Mouse (Mus musculus): ENCODE data around the gene Ar. TPM values are rescaled to one million over a fixed set of nuclear protein-coding genes. Genes with fewer than 3 reads are reported as not detected.

The Ar gene
- total RNA-seq (2014; rRNA removed) = 0.16 and 0.33 TPM in 2 replicates
- polyA plus RNA-seq (2015; fragmentation: Nextera tagmentation; extraction: Ambion mirVana) = 0.29 and 0.32 TPM in 2 replicates

GRCm38 (mm10) chrX:98148531-98149342 lies at the start of gene Ar:
Ar (plus strand) TSS chrX:98148769.
- Histone ChIP-seq H3K4me3 (ENCODE audit: low read depth, low read length) (peak within 1 kb of the TSS; percentile 44), H3K4me2 (ENCODE audit: low read depth, low read length, poor library complexity, severe bottlenecking) (peak within 1 kb of the TSS; percentile 66), H3K9ac (replicated peaks; ENCODE audit: low read length, poor library complexity, severe bottlenecking) (no peak within 1 kb of the TSS), H3K27ac (ENCODE audit: low read depth, low read length) (no peak within 1 kb of the TSS), H3K27me3 (ENCODE audit: insufficient read depth, low read length) (peaks cover 16% of the 10 kb centered on the region), H3K36me3 (ENCODE audit: insufficient read depth, low read length) (no peaks in the 10 kb centered on the region), H3K9me3 (ENCODE audit: low read length) (no peaks in the 10 kb centered on the region), H3K4me1 (ENCODE audit: insufficient read depth, low read length) (no peaks in the 10 kb centered on the region)
- WGBS = 18% methylated on average over 16 of the region's 27 CpGs
- DNase-seq (ENCODE audit: low spot score) (no peak), ATAC-seq (ENCODE audit: low FRiP score) (no peak)
- TF ChIP-seq CTCF (IDR thresholded peaks at IDR 0.05) = no peak

GRCm38 (mm10) chrX:98149724-98150392 lies 1.3 kb downstream of the Ar start:
- ATAC-seq (ENCODE audit: low FRiP score) = peak; percentile 49

GRCm38 (mm10) chrX:98150393-98151119 lies 2.0 kb downstream of the Ar start:
- Histone ChIP-seq H3K9me3 (ENCODE audit: low read length) (no peaks in the 10 kb centered on the region), H3K27me3 (ENCODE audit: insufficient read depth, low read length) (peaks cover 16% of the 10 kb centered on the region), H3K9ac (replicated peaks; ENCODE audit: low read length, poor library complexity, severe bottlenecking) (no peak overlapping the region), H3K4me2 (ENCODE audit: low read depth, low read length, poor library complexity, severe bottlenecking) (peak overlapping the region; percentile 66), H3K27ac (ENCODE audit: low read depth, low read length) (no peak overlapping the region), H3K36me3 (ENCODE audit: insufficient read depth, low read length) (no peaks in the 10 kb centered on the region), H3K4me3 (ENCODE audit: low read depth, low read length) (peak overlapping the region; percentile 44), H3K4me1 (ENCODE audit: insufficient read depth, low read length) (no peaks in the 10 kb centered on the region)
- 0 out of 2 replicates have a peak, but pooled peaks have one; percentile 44 for ATAC-seq (ENCODE audit: low FRiP score)
- DNase-seq (ENCODE audit: low spot score) = no peak
- 18% methylated on average over 28 of the region's 33 CpGs for WGBS
- no peak for TF ChIP-seq CTCF (IDR thresholded peaks at IDR 0.05)

More at GRCm38 (mm10) chrX:98149724-98150392, 1.3 kb downstream of the Ar start:
- Histone ChIP-seq H3K4me1 (ENCODE audit: insufficient read depth, low read length) (no peaks in the 10 kb centered on the region), H3K27ac (ENCODE audit: low read depth, low read length) (no peak overlapping the region), H3K27me3 (ENCODE audit: insufficient read depth, low read length) (peaks cover 16% of the 10 kb centered on the region), H3K9ac (replicated peaks; ENCODE audit: low read length, poor library complexity, severe bottlenecking) (no peak overlapping the region; the same call in 1 of the 2 replicates), H3K9me3 (ENCODE audit: low read length) (no peaks in the 10 kb centered on the region), H3K4me3 (ENCODE audit: low read depth, low read length) (peak overlapping the region; percentile 44), H3K4me2 (ENCODE audit: low read depth, low read length, poor library complexity, severe bottlenecking) (peak overlapping the region; percentile 66), H3K36me3 (ENCODE audit: insufficient read depth, low read length) (no peaks in the 10 kb centered on the region)
- no peak for TF ChIP-seq CTCF (IDR thresholded peaks at IDR 0.05)
- 23% methylated on average over 22 of the region's 30 CpGs for WGBS
- peak; percentile 1 for DNase-seq (ENCODE audit: low spot score)

- Histone ChIP-seq H3K4me3 (ENCODE audit: low read depth, low read length) (no peak overlapping the region), H3K27me3 (ENCODE audit: insufficient read depth, low read length) (no peaks in the 10 kb centered on the region), H3K9ac (replicated peaks; ENCODE audit: low read length, poor library complexity, severe bottlenecking) (no peak overlapping the region), H3K4me2 (ENCODE audit: low read depth, low read length, poor library complexity, severe bottlenecking) (no peak overlapping the region), H3K27ac (ENCODE audit: low read depth, low read length) (no peak overlapping the region), H3K9me3 (ENCODE audit: low read length) (no peaks in the 10 kb centered on the region), H3K36me3 (ENCODE audit: insufficient read depth, low read length) (no peaks in the 10 kb centered on the region), H3K4me1 (ENCODE audit: insufficient read depth, low read length) (no peaks in the 10 kb centered on the region)
- TF ChIP-seq CTCF (IDR thresholded peaks at IDR 0.05) = no peak
- DNase-seq (ENCODE audit: low spot score) (no peak), ATAC-seq (ENCODE audit: low FRiP score) (no peak)
These were observed 41.2 kb downstream of the Ar start for GRCm38 (mm10) chrX:98189759-98190158.

- WGBS = 54% methylated on average over 3 of the region's 3 CpGs
- DNase-seq (ENCODE audit: low spot score) (no peak), ATAC-seq (ENCODE audit: low FRiP score) (no peak)
- H3K4me3 ChIP-seq (ENCODE audit: low read depth, low read length) = no peak overlapping the region
- H3K36me3 ChIP-seq (ENCODE audit: insufficient read depth, low read length) = no peaks in the 10 kb centered on the region
- no peak for TF ChIP-seq CTCF (IDR thresholded peaks at IDR 0.05)
- H3K27me3 ChIP-seq (ENCODE audit: insufficient read depth, low read length) = no peaks in the 10 kb centered on the region
- no peak overlapping the region for H3K4me2 ChIP-seq (ENCODE audit: low read depth, low read length, poor library complexity, severe bottlenecking)
- H3K4me1 ChIP-seq (ENCODE audit: insufficient read depth, low read length) = no peaks in the 10 kb centered on the region
- H3K27ac ChIP-seq (ENCODE audit: low read depth, low read length) = no peak overlapping the region
- no peak overlapping the region for H3K9ac ChIP-seq (replicated peaks; ENCODE audit: low read length, poor library complexity, severe bottlenecking)
- H3K9me3 ChIP-seq (ENCODE audit: low read length) = no peaks in the 10 kb centered on the region
These were observed 57.2 kb downstream of the Ar start for GRCm38 (mm10) chrX:98205766-98206165.
